Mouse (Mus musculus) c-Kit-positive CD71-negative TER-119-negative erythroid progenitor cells, embryonic 14.5 days (primary cell): ENCODE results near the gene Olfr288.

Experiments used
- DNase-seq: peaks from one replicate; pipeline ENCODE4 v3.0.0-alpha.2; 2013; ENCODE audit warnings: low read depth

Olfr288 gene

DNA sequence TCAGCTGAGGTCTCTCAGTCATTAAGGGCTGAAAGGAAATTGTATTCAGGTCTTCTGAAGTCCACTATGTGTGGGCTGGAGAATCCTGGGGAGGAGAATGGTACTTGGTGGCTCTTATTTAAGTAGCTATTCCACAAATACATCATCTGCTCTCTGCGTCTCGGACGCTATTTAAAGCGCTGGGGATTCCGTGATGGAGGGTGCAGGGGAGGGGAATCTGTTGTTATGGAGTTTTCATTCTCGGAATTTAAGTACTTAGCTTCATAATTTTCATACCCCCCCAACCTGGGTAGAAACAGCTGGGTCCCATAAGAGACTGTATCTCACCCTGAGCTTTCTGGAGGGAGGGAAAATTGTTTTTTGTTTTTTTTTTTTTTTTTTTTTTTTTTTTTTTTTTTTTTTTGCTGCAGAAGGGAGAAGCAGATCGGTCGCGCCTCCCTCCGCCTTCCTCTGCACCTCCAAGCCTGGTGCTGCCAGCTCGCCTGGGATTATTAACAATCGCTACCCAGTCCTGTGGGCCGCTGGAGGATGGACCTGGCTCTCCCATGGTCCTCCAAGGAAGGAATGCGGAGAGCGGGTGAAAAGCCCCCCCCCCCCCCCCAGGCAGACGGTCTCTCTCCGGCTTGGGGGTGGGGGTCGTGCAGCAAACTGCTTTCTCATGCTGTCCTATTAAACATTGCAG is 28.2 kb downstream of the Olfr288 start, which contains the start of gene Ccdc184:
Gene Ccdc184 (plus strand): TSS at position 196 of the 682 bp plus-strand sequence.
- no peak for DNase-seq

DNA sequence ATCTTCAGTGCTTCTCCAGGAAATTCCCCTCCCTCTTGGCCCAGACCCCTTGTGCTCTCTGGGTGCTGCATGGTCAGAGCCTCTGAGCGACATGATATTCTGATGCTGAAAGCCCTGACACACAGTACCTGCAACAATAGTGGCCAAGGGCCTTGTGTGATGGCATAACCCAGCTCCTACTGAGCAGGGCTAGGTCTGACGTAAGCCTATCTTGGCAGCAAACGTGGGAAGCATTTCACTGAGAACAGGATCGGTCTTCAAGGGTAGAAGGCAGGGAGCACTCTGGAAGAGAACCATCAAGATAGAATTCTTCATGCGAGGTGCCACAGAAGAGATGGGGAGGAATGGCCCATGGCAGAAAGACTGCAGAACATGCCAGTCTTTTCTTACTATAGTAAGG is 29.8 kb downstream of the Olfr288 start, which contains the start of gene Asb8:
Gene Asb8 (minus strand): TSS at position 101 of the 400 bp plus-strand sequence.
- no peak for DNase-seq

DNA sequence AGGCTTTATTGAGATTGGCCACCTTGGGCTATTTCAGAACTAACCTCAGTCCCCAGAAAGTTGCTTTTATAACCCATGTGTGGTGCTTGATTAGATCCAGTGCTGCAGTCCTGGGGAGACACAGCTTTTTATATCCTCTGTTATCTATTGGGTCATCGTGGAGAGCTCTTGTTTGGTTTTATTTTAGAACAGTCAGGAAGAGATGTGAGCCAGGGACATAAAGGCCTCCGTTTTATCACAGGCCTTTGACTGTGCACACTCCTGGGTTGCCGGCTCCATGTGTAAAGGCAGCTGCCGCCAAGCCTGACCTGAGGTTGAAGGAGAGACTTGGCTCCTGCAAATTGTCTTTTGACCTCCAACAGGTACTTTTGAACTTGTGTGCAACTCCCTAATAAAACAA is 32.8 kb downstream of the Olfr288 start:
- no peak for DNase-seq

GRCm38 (mm10) chr15:98161026-98161805 is 34.1 kb downstream of the Olfr288 start:
- DNase-seq: no peak

DNA sequence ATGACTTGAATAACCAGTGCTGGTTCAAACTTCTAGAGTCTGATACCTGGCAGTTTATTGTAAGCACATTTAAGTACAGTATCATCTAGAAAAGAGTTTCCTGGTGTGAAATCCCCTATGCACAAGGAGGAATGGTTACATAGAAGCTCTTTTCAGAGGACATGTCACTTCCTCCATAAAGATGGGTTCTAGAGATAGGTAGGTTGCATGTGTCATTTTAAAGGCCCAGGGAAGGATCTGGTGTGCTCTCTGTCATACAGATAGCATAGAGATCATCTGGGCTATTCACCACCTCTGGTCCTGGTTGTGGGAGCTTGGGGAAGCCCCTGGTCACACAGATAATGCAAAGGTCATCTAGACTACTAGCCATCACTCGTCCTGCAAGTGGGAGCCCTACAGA is 38.1 kb downstream of the Olfr288 start:
- no peak for DNase-seq

- DNase-seq: no peak
These were observed 39.4 kb downstream of the Olfr288 start for GRCm38 (mm10) chr15:98155944-98156343.

GRCm38 (mm10) chr15:98155272-98155671 is 40.1 kb downstream of the Olfr288 start:
- no peak for DNase-seq

- no peak for DNase-seq
These were observed 40.7 kb downstream of the Olfr288 start for GRCm38 (mm10) chr15:98154631-98155030.

DNA sequence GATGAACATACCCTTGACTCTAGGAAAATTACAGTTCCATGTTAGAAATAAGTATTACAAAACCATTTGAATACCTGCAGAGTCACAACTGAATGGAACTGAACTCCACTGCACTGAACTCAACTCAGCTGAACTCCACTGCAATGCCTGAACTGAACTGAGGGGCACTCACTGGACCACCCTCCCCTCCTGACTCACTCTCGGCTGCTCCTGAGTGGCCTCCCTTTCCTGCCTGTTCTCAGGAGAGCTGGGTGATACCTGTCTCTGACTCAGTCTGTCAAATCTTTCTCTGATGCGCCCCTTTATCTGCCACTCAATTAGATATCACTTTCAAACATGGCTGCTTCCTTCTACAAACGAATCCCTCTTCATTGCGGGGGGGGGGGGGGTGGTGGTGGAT is 41.2 kb downstream of the Olfr288 start:
- DNase-seq: no peak

DNA sequence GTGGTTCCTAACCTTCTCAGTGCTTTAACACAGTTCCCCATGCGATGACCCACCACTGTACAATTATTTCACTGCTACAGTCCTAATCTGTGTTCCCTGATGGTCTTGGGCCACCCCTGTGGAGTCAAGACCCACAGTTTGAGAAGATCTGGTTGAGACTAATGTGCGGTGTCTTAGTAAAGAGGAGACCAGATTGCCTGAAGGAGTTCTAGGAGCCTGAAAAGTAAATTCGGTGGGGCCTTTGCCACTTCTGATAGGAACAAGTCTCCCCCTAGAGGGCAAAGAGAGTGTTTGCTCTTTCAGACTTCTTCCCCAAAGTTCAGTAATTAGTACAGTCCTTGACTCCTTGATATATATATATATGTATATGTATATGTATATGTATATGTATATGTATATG is 41.7 kb downstream of the Olfr288 start:
- DNase-seq: peak; percentile 43

- DNase-seq: no peak
These were observed 42.4 kb downstream of the Olfr288 start for GRCm38 (mm10) chr15:98152916-98153315.

GRCm38 (mm10) chr15:98149166-98149602 is 46.2 kb downstream of the Olfr288 start:
- no peak for DNase-seq

GRCm38 (mm10) chr15:98148356-98148755 is 47.0 kb downstream of the Olfr288 start:
- no peak for DNase-seq

DNA sequence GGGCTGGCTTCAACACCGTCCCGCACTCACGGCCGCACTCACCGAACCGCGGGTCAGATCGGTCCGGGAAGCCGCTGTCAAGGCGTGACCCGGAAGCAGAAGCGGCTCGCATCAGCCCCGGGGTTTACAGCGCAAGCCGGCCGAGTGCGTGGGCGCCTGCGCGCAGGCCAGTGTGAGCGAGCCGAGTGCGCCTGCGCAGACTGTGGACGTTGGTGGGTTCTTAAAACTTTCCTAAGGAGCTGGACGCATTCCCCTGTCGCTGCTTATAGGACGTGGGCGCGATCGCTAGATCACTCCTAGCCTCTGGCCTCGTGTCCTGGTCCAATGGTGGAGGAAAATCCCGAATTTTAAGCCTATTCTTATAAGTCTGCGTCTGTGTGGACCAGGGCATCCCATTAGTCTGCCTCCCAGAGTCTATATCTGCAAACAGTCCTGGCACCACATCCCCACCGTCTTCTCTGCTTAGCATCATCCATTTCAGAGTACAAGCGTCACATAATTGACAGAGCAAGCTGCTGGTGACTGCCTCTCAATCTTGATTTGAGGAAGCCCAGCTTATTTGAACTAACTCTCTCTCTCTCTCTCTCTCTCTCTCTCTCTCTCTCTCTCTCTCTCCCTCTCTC is 49.7 kb downstream of the Olfr288 start:
- peak; percentile 81 for DNase-seq

DNA sequence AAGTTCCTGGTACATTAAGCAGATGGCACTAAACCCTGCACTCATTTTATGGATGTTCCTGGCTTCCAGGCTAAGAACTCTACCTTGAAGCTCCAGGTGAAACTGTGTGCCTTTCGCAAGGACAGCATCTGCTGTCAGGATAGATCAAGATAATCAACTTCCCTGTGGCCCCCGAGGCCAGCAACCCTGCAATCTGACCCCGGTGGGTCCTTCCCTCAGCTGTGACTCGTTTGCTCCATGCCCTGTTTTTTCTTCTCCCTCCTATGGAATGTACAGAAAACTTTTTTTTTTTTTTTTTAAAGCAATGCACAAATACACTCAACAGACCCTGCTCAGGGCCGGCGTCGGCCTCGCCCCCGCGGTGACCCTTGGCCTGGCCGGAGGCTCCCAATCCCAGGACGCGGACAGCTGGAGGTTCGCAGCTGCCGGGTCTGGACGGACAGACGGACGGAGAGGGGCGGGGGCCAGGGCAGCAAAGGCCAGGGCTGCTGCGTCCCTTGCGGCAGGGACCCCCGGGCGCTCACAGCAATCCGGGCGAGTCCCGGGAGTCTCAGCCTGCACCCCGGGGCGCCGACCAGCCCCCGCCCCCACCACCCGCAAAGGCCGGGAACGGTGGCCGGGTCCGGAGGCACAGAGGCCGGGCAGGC is 50.4 kb downstream of the Olfr288 start:
- DNase-seq: no peak

DNA sequence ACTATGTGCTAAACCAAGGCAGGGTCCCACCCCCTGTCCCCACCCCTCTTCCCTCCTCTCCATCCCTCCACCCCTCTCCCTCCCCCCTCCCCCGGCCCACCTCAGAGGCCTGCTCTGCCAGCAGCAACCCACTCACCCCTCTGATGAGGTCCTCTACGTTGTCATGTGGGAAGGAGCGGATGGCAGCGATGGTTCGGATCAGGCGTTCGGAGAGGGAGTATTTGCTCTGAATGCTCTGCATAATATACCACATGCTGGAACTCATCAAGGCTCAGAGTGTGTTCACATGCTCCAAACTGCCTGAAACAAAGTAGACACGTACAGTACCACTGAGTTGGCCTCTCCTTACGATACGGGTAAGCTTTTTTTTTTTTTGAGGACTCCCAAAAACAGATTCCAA is 52.8 kb downstream of the Olfr288 start:
- DNase-seq: no peak

DNA sequence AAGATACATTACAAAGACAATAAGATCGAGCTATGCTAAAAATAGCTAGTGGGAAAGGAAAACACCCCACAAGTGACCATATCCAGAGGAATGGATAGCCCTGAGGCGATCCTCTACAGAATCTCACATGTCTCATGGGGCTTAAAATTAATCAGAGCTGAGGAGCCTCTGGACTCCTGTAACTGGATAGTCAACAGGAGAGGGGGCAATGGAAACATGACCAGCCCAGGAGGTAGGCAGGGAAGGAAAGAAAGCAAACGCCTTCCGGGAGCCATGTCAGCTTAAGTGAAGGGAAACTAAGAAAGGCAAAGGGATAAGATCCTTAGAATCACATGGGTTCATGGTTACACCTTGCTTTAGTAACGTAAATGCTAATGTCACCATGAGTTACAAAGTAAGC is 54.5 kb downstream of the Olfr288 start:
- no peak for DNase-seq

- DNase-seq: no peak
These were observed 55.6 kb downstream of the Olfr288 start for GRCm38 (mm10) chr15:98139763-98140162.

- DNase-seq: no peak
These were observed 58.5 kb downstream of the Olfr288 start for GRCm38 (mm10) chr15:98136871-98137270.
